Mouse (Mus musculus) lung, postnatal 0 days (tissue): ENCODE results near the gene Cflar. TPM values are rescaled to one million over a fixed set of nuclear protein-coding genes. Genes with fewer than 3 reads are reported as not detected.
"Not testable (repeated sequence)": the region's sequence is repeated elsewhere in the genome, so short reads cannot be mapped to it uniquely, and the experiment has no call there.

Experiments
- ATAC-seq: fragments of 200-750 bp; cut with Nextera tagmentation; 2 replicates; pipeline ENCODE4 v1.8.0; 2017; ENCODE audit warnings: moderate library complexity
- DNase-seq: peaks from one replicate; pipeline ENCODE4 v3.0.0-alpha.2; 2016; ENCODE audit warnings: low spot score
- H3K27ac ChIP-seq: fragments of 300-500 bp; sonication (generic); 2 replicates; pipeline ENCODE4 v1.5.1; 2014; ENCODE audit warnings: antibody characterized with exemption, mild to moderate bottlenecking, low read length, mixed read lengths
- H3K27me3 ChIP-seq: fragments of 300-500 bp; sonication (generic); replicated peaks from 2 replicates; pipeline ENCODE4 v1.6.1; 2014; ENCODE audit warnings: low read length, mixed read lengths; ENCODE audit not compliant: insufficient read depth
- H3K36me3 ChIP-seq: fragments of 300-500 bp; sonication (generic); 2 replicates; pipeline ENCODE4 v1.6.1; 2014; ENCODE audit warnings: low read length, mixed read lengths; ENCODE audit not compliant: insufficient read depth
- H3K4me1 ChIP-seq: fragments of 300-500 bp; sonication (generic); 2 replicates; pipeline ENCODE4 v1.6.1; 2014; ENCODE audit warnings: antibody characterized with exemption, low read depth, low read length, mixed read lengths; ENCODE audit not compliant: insufficient read depth
- H3K4me2 ChIP-seq: fragments of 300-500 bp; sonication (generic); replicated peaks from 2 replicates; pipeline ENCODE4 v1.6.1; 2014; ENCODE audit warnings: low read depth, mild to moderate bottlenecking, low read length, moderate library complexity, mixed read lengths
- H3K4me3 ChIP-seq: fragments of 300-500 bp; sonication (generic); 2 replicates; pipeline ENCODE4 v1.5.1; 2014; ENCODE audit warnings: low read depth, low read length
- H3K9ac ChIP-seq: fragments of 300-500 bp; sonication (generic); replicated peaks from 2 replicates; pipeline ENCODE4 v1.6.1; 2014; ENCODE audit warnings: low read depth, mild to moderate bottlenecking
- H3K9me3 ChIP-seq: fragments of 300-500 bp; sonication (generic); 2 replicates; pipeline ENCODE4 v1.6.1; 2016; ENCODE audit warnings: low read length, mixed read lengths
- CTCF ChIP-seq: IDR thresholded peaks from 2 replicates; pipeline ENCODE4 v1.5.1; 2016; ENCODE audit warnings: antibody characterized with exemption, mild to moderate bottlenecking
- EP300 ChIP-seq: IDR thresholded peaks from 2 replicates; pipeline ENCODE4 v1.6.1; 2016; ENCODE audit warnings: antibody characterized with exemption, mild to moderate bottlenecking, control low read depth
- WGBS: fragments of 180-500 bp; shearing (Covaris S2); extraction: QIAGEN DNeasy Blood & Tissue Kit; methylation state at CpG from one replicate; pipeline ENCODE4 v1.1.7; 2014; 5-methylcytosine and 5-hydroxymethylcytosine counted together
- polyA plus RNA-seq: library from polyadenylated mRNA; unstranded; fragments of >200 nt; fragmentation: Nextera tagmentation; extraction: Ambion mirVana; gene quantifications from 2 replicates; pipeline ENCODE4 v1.2.1, GENCODE M21; 2015

Cflar gene
- polyA plus RNA-seq, 1 experiment from 2014 or later: 62.2 TPM

GRCm38 (mm10) chr1:58677575-58677974 is 33.7 kb upstream of the Cflar start:
- TF ChIP-seq EP300: no peak
- TF ChIP-seq CTCF: peak; percentile 72
- no peak overlapping the region for H3K4me2 ChIP-seq
- DNase-seq (peak; percentile 63), ATAC-seq (no peak)
- H3K36me3 ChIP-seq: no peaks in the 10 kb centered on the region
- no peaks in the 10 kb centered on the region for H3K27me3 ChIP-seq
- H3K27ac ChIP-seq: no peak overlapping the region
- no peaks in the 10 kb centered on the region for H3K9me3 ChIP-seq
- H3K4me1 ChIP-seq: no peaks in the 10 kb centered on the region
- 88% methylated on average over 1 of the region's 1 CpGs for WGBS
- H3K4me3 ChIP-seq: no peak overlapping the region
- H3K9ac ChIP-seq: no peak overlapping the region

DNA sequence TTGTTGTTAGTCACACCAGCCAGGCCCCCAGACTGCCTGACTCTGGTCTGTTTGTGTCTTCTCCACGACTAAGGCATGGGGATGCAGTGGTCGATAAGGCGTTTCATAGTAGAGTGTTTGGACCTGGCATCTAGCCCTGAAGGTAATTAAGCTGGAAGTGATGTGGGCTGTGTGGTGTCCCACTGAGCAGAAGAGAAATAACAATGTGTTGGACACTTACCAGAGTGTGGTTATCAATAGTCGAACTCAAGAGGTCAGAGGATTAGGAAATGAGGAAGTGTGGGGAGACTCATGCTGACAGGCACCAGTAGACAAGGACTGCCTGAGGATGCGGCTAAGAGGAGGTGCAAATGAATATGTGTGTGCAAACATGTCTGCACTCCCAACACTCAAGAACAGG is 32.9 kb upstream of the Cflar start:
- 35% methylated on average over 5 of the region's 5 CpGs for WGBS
- not testable (repeated sequence) for H3K9me3 ChIP-seq, H3K4me2 ChIP-seq, H3K4me3 ChIP-seq, H3K9ac ChIP-seq, ATAC-seq, H3K36me3 ChIP-seq, DNase-seq, H3K27me3 ChIP-seq, H3K27ac ChIP-seq, H3K4me1 ChIP-seq

GRCm38 (mm10) chr1:58689426-58689825 is 21.9 kb upstream of the Cflar start:
- H3K4me3 ChIP-seq: no peak overlapping the region
- no peaks in the 10 kb centered on the region for H3K4me1 ChIP-seq
- 83% methylated on average over 1 of the region's 1 CpGs for WGBS
- no peak overlapping the region for H3K27ac ChIP-seq
- no peak for DNase-seq
- H3K9me3 ChIP-seq: no peaks in the 10 kb centered on the region
- no peak overlapping the region for H3K9ac ChIP-seq
- H3K4me2 ChIP-seq: no peak overlapping the region
- H3K36me3 ChIP-seq: no peaks in the 10 kb centered on the region
- TF ChIP-seq EP300: no peak
- ATAC-seq: no peak
- H3K27me3 ChIP-seq: no peaks in the 10 kb centered on the region

GRCm38 (mm10) chr1:58690006-58690744 is 21.1 kb upstream of the Cflar start:
- Histone ChIP-seq H3K9ac (no peak overlapping the region), H3K36me3 (no peaks in the 10 kb centered on the region), H3K9me3 (no peaks in the 10 kb centered on the region), H3K4me1 (no peaks in the 10 kb centered on the region), H3K4me2 (no peak overlapping the region), H3K4me3 (no peak overlapping the region), H3K27me3 (no peaks in the 10 kb centered on the region), H3K27ac (no peak overlapping the region)
- DNase-seq: no peak
- ATAC-seq: no peak
- 60% methylated on average over 6 of the region's 6 CpGs for WGBS
- TF ChIP-seq EP300 (no peak), CTCF (no peak)

DNA sequence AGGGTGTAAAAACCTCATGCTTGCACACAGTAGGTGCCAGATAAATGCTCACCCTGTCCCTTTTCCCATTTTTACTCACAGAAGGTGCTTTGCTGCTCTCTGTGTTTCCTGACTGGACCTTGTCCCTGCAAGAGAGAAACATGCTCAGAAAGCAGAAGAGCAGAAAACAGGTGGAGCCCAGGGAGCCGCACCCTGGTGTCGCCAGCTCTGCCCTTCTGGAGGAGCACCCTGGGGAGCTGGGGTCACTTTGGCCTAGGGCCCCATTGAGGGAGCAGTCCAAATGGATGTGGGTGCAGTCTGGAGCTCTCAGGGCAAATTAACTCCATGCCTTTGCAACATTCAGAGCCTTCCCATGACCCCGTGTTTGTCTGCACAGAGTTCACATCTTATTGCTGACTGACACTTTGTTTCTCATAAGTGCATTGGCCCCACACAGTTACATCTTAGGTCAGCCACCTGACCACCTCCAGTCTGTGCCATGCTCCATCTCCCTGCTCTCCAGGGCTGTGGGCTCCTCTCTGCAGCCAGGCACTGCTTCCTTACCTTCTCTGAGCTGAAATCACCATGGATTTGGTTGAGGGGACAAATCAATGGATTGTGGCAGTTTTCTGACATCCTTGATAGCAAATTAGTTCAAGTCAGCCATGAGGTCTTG is 20.3 kb upstream of the Cflar start:
- not testable (repeated sequence) for H3K4me3 ChIP-seq, H3K27me3 ChIP-seq
- 64% methylated on average over 2 of the region's 3 CpGs for WGBS

GRCm38 (mm10) chr1:58691718-58692117 is 19.6 kb upstream of the Cflar start:
- H3K36me3 ChIP-seq, H3K9ac ChIP-seq, H3K9me3 ChIP-seq, H3K27me3 ChIP-seq, H3K27ac ChIP-seq, ATAC-seq, H3K4me1 ChIP-seq, H3K4me2 ChIP-seq, DNase-seq, H3K4me3 ChIP-seq: not testable (repeated sequence)
- 59% methylated on average over 1 of the region's 1 CpGs for WGBS

More for the DNA sequence above, 20.3 kb upstream of the Cflar start:
- not testable (repeated sequence) for H3K9ac ChIP-seq, H3K9me3 ChIP-seq, H3K4me1 ChIP-seq, H3K4me2 ChIP-seq, DNase-seq, ATAC-seq, H3K36me3 ChIP-seq, H3K27ac ChIP-seq
